Mouse (Mus musculus) limb, embryonic 11.5 days (tissue): ENCODE results near the gene Frmd4b. TPM values are rescaled to one million over a fixed set of nuclear protein-coding genes. Genes with fewer than 3 reads are reported as not detected.
A peak's percentile ranks its signal among the peaks of the same experiment; 100 is the strongest.

ENCODE experiments used
- ATAC-seq: fragments of 200-750 bp; cut with Nextera tagmentation; 2 replicates; pipeline ENCODE4 v1.8.0; 2017; ENCODE audit warnings: low read depth; ENCODE audit not compliant: insufficient number of reproducible peaks, low FRiP score, low TSS enrichment
- DNase-seq: peaks from one replicate; pipeline ENCODE4 v3.0.0-alpha.2; 2015; ENCODE audit warnings: low spot score
- H3K27ac ChIP-seq: fragments of 300-500 bp; sonication (generic); replicated peaks from 2 replicates; pipeline ENCODE4 v1.5.1; 2014; ENCODE audit warnings: low read depth, mild to moderate bottlenecking, low read length
- H3K27me3 ChIP-seq: fragments of 300-500 bp; sonication (generic); 2 replicates; pipeline ENCODE4 v1.6.1; 2014; ENCODE audit warnings: mild to moderate bottlenecking, low read length, mixed read lengths; ENCODE audit not compliant: control insufficient read depth, insufficient read depth
- H3K36me3 ChIP-seq: fragments of 300-500 bp; sonication (generic); 2 replicates; pipeline ENCODE4 v1.6.1; 2014; ENCODE audit warnings: mild to moderate bottlenecking, low read length, moderate library complexity, mixed read lengths; ENCODE audit not compliant: control insufficient read depth, insufficient read depth
- H3K4me1 ChIP-seq: fragments of 300-500 bp; sonication (generic); 2 replicates; pipeline ENCODE4 v1.6.1; 2014; ENCODE audit warnings: low read length, mixed read lengths; ENCODE audit not compliant: control insufficient read depth, insufficient read depth
- H3K4me2 ChIP-seq: fragments of 300-500 bp; sonication (generic); 2 replicates; pipeline ENCODE4 v1.6.1; 2014; ENCODE audit warnings: low read depth, mild to moderate bottlenecking, moderate library complexity; ENCODE audit not compliant: severe bottlenecking
- H3K4me3 ChIP-seq: fragments of 300-500 bp; sonication (generic); 2 replicates; pipeline ENCODE4 v1.5.1; 2014; ENCODE audit warnings: low read depth, low read length
- H3K9ac ChIP-seq: fragments of 300-500 bp; sonication (generic); 2 replicates; pipeline ENCODE4 v1.6.1; 2014; ENCODE audit warnings: mild to moderate bottlenecking, low read length
- H3K9me3 ChIP-seq: fragments of 300-500 bp; sonication (generic); 2 replicates; pipeline ENCODE4 v1.6.1; 2016; ENCODE audit warnings: low read length; ENCODE audit not compliant: control insufficient read depth
- whole genome bisulfite sequencing: fragments of 180-500 bp; shearing (Covaris S2); extraction: QIAGEN DNeasy Blood & Tissue Kit; methylation state at CpG from one replicate; pipeline ENCODE4 v1.1.7; 2014; 5-methylcytosine and 5-hydroxymethylcytosine counted together
- polyA plus RNA-seq: library from polyadenylated mRNA; unstranded; fragments of >200 nt; fragmentation: Nextera tagmentation; extraction: Ambion mirVana; gene quantifications from 2 replicates; pipeline ENCODE4 v1.2.1, GENCODE M21; 2014

Gene Frmd4b
- polyA plus RNA-seq, 1 experiment from 2014 or later = 12.3 TPM

DNA sequence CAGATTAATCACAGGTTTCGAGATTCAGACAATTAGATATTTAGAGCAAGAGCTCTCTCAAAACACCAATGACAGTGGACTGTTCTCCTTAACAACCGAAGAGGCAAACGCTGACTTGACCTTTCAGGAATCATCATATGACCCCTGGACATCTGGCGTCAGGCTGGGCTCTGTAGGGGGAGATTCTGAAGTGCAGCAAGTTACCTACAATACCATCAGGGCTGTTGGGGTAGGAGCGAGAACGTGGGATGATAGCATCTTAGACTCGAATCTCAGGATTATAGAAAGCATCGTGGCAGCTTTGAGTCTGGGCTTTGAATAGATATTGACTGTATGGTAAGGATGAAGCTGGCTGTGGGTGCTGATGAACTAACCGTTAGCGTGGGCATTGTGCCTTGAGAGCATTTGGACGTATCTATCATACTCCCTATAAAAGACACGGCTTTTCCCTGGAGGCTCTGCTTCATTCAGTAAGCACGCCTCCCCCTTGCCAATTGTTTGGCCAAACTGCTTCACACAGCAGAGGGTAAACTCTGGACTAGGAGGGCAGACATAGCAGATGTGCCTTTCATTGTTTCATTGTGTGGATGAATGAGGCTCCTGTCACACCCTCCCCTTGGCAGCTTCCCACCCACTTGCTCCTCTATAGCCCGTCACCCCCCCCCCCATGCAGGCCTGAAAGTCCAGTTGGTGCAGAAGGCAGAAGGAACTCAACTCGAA is 88.2 kb downstream of the Frmd4b start:
- no peak overlapping the region for H3K4me2 ChIP-seq
- ATAC-seq = no peak

GRCm38 (mm10) chr6:97526092-97526491 is 91.2 kb downstream of the Frmd4b start:
- DNase-seq (peak; percentile 84), ATAC-seq (peak; percentile 57; the same call in 1 of the 2 replicates)
- H3K36me3 ChIP-seq = no peaks in the 10 kb centered on the region
- no peaks in the 10 kb centered on the region for H3K9me3 ChIP-seq
- no peaks in the 10 kb centered on the region for H3K27me3 ChIP-seq
- no peak overlapping the region for H3K9ac ChIP-seq
- WGBS = 19% methylated on average over 8 of the region's 8 CpGs
- H3K27ac ChIP-seq = no peak overlapping the region
- no peaks in the 10 kb centered on the region for H3K4me1 ChIP-seq
- no peak overlapping the region for H3K4me3 ChIP-seq
- H3K4me2 ChIP-seq = no peak overlapping the region

More for the DNA sequence above, 88.2 kb downstream of the Frmd4b start:
- no peak overlapping the region for H3K27ac ChIP-seq
- no peak overlapping the region for H3K9ac ChIP-seq
- H3K4me1 ChIP-seq = no peaks in the 10 kb centered on the region
- WGBS = 78% methylated on average over 15 of the region's 15 CpGs
- no peak overlapping the region for H3K4me3 ChIP-seq
- DNase-seq = no peak
- no peaks in the 10 kb centered on the region for H3K9me3 ChIP-seq
- H3K27me3 ChIP-seq = no peaks in the 10 kb centered on the region
- no peaks in the 10 kb centered on the region for H3K36me3 ChIP-seq

DNA sequence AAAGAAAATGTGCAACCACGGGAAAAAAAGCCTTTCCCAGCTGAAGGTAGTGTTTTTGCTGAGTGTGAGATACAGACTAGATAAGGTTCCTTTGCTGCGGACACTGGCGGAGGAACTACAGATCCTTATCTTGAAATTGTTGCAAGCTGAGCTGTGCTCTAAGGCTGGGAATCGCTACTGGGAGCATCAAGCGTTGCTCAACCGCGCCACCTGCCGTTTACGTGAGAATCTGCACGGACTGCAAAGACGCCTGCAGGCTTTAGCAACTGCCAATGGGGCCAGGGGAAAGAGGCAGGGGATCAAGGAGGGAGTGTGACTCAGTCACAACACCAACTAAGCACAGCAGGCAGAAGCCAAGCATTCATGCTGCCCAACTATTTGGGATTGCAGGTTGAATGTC is 94.2 kb downstream of the Frmd4b start:
- ATAC-seq (no peak), DNase-seq (peak; percentile 94)
- Histone ChIP-seq H3K9me3 (no peaks in the 10 kb centered on the region), H3K27me3 (no peaks in the 10 kb centered on the region), H3K27ac (no peak overlapping the region), H3K4me1 (no peaks in the 10 kb centered on the region), H3K4me2 (no peak overlapping the region), H3K36me3 (no peaks in the 10 kb centered on the region), H3K9ac (no peak overlapping the region), H3K4me3 (no peak overlapping the region)
- WGBS = 0% methylated on average over 11 of the region's 11 CpGs

GRCm38 (mm10) chr6:97521279-97522038 is 95.9 kb downstream of the Frmd4b start:
- DNase-seq = no peak
- 0 out of 2 replicates have a peak, but pooled peaks cover 5% of the 10 kb centered on the region for H3K4me1 ChIP-seq
- no peak overlapping the region for H3K9ac ChIP-seq
- no peaks in the 10 kb centered on the region for H3K36me3 ChIP-seq
- H3K4me3 ChIP-seq = no peak overlapping the region
- H3K9me3 ChIP-seq = no peaks in the 10 kb centered on the region
- 80% methylated on average over 13 of the region's 13 CpGs for WGBS
- H3K27ac ChIP-seq = no peak overlapping the region
- H3K27me3 ChIP-seq = no peaks in the 10 kb centered on the region
- H3K4me2 ChIP-seq = no peak overlapping the region
- no peak for ATAC-seq

- no peak for DNase-seq
- 35% methylated on average over 2 of the region's 2 CpGs for WGBS
- Histone ChIP-seq H3K4me3 (no peak overlapping the region), H3K9me3 (no peaks in the 10 kb centered on the region), H3K27ac (no peak overlapping the region), H3K4me1 (0 out of 2 replicates have a peak, but pooled peaks cover 5% of the 10 kb centered on the region), H3K27me3 (no peaks in the 10 kb centered on the region), H3K9ac (no peak overlapping the region), H3K36me3 (no peaks in the 10 kb centered on the region), H3K4me2 (no peak overlapping the region)
- ATAC-seq = no peak
Observed at GRCm38 (mm10) chr6:97520566-97520965, 96.8 kb downstream of the Frmd4b start.

- H3K36me3 ChIP-seq = no peaks in the 10 kb centered on the region
- H3K4me1 ChIP-seq = 0 out of 2 replicates have a peak, but pooled peaks cover 5% of the 10 kb centered on the region
- H3K9ac ChIP-seq = no peak overlapping the region
- WGBS = 82% methylated on average over 10 of the region's 10 CpGs
- DNase-seq (no peak), ATAC-seq (no peak)
- H3K27me3 ChIP-seq = no peaks in the 10 kb centered on the region
- no peak overlapping the region for H3K4me2 ChIP-seq
- H3K27ac ChIP-seq = no peak overlapping the region
- no peak overlapping the region for H3K4me3 ChIP-seq
- H3K9me3 ChIP-seq = no peaks in the 10 kb centered on the region
Observed at GRCm38 (mm10) chr6:97519553-97519952, 97.8 kb downstream of the Frmd4b start.

- no peak for DNase-seq
- Histone ChIP-seq H3K4me1 (0 out of 2 replicates have a peak, but pooled peaks cover 5% of the 10 kb centered on the region), H3K27ac (no peak overlapping the region), H3K4me3 (no peak overlapping the region), H3K36me3 (no peaks in the 10 kb centered on the region), H3K4me2 (no peak overlapping the region), H3K27me3 (no peaks in the 10 kb centered on the region), H3K9ac (no peak overlapping the region), H3K9me3 (no peaks in the 10 kb centered on the region)
- 32% methylated on average over 2 of the region's 2 CpGs for WGBS
- ATAC-seq = no peak
Observed at GRCm38 (mm10) chr6:97518467-97518866, 98.9 kb downstream of the Frmd4b start.

- DNase-seq = no peak
- no peak overlapping the region for H3K27ac ChIP-seq
- H3K4me2 ChIP-seq = no peak overlapping the region
- 0 out of 2 replicates have a peak, but pooled peaks cover 5% of the 10 kb centered on the region for H3K4me1 ChIP-seq
- WGBS = 39% methylated on average over 12 of the region's 12 CpGs
- H3K9ac ChIP-seq = no peak overlapping the region
- no peak overlapping the region for H3K4me3 ChIP-seq
- H3K27me3 ChIP-seq = no peaks in the 10 kb centered on the region
- H3K9me3 ChIP-seq = no peaks in the 10 kb centered on the region
- H3K36me3 ChIP-seq = no peaks in the 10 kb centered on the region
- no peak for ATAC-seq
Observed at GRCm38 (mm10) chr6:97517616-97518235, 99.6 kb downstream of the Frmd4b start.
